Comparison of ENCODE assay signal across 8 mouse cellular contexts in the genomic region with DNA sequence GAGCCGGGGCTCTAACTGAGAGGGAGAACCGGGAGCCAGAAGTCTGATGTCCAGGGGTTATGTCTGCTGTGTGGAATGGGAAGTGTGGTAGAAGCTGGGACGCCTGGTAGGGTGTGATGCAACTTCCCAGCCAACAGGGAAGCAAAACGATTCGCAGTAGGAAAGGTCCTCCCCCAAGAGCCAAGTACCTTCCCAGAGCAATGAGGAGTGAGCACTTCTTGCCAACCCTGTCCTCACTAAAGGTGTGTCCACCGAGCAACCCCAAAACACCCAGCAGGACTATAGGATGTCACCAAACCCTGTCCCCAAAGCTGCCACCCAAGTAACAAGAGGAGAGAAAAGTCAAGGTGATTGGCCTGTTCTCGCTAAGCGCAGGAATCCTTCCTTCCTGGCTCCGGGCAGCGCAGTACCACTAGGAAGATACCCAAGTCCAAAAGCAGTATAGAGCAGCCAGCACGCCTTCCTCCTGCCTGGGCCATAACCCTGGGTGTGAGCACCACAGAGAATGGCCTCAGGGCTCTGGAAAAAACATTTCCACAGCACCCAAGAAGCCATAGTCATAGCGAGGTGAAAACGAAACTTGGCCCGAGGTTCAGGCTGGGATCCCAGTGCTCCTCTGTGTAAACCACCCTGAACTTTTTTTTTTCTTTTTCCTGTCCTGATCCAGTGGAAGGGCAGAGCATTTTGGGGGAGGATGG. TPM values are rescaled to one million over a fixed set of nuclear protein-coding genes. Genes with fewer than 3 reads are reported as not detected.
A peak's percentile ranks its signal among the peaks of the same experiment; 100 is the strongest.
DNase-seq lines count a peak whose midpoint lies in the region; ATAC-seq and TF ChIP-seq lines count a peak whose summit lies in the region.

No protein-coding gene starts in this region.

- H3K4me2 ChIP-seq in forebrain, embryonic 12.5 days, result no peak overlapping the region
- no peak overlapping the region for H3K4me2 ChIP-seq in forebrain, embryonic 11.5 days (ENCODE audit: low read depth, low read length, severe bottlenecking)
- 0 out of 2 replicates have a peak overlapping the region, but pooled peaks have one; percentile 3 for H3K4me2 ChIP-seq in intestine, embryonic 16.5 days (ENCODE audit: low read depth, low read length)
- H3K4me2 ChIP-seq in lung, postnatal 0 days (replicated peaks; ENCODE audit: low read depth, low read length), result peak overlapping the region; percentile 88

- WGBS in forebrain, embryonic 12.5 days, result 84% methylated on average over 14 of the region's 14 CpGs
- 85% methylated on average over 14 of the region's 14 CpGs for WGBS in forebrain, embryonic 11.5 days
- WGBS in embryonic facial prominence, embryonic 10.5 days, result 82% methylated on average over 14 of the region's 14 CpGs
- 71% methylated on average over 14 of the region's 14 CpGs for WGBS in intestine, embryonic 16.5 days
- WGBS in lung, postnatal 0 days, result 54% methylated on average over 14 of the region's 14 CpGs

- no peak for TF ChIP-seq CTCF in lung, postnatal 0 days (IDR thresholded peaks at IDR 0.05)

- peaks cover 10% of the 10 kb centered on the region for H3K36me3 ChIP-seq in forebrain, embryonic 12.5 days (replicated peaks)
- no peaks in the 10 kb centered on the region for H3K36me3 ChIP-seq in forebrain, embryonic 11.5 days (ENCODE audit: control insufficient read depth, insufficient read depth, low read length)
- peaks cover 19% of the 10 kb centered on the region for H3K36me3 ChIP-seq in embryonic facial prominence, embryonic 10.5 days (replicated peaks)
- peaks cover 4% of the 10 kb centered on the region; the same call in 1 of the 2 replicates for H3K36me3 ChIP-seq in intestine, embryonic 16.5 days (ENCODE audit: control insufficient read depth, insufficient read depth, low read length)
- no peaks in the 10 kb centered on the region for H3K36me3 ChIP-seq in lung, postnatal 0 days (ENCODE audit: insufficient read depth, low read length)

- no peak for DNase-seq in forebrain, embryonic 11.5 days (ENCODE audit: low spot score)
- DNase-seq in embryonic facial prominence, embryonic 10.5 days (ENCODE audit: low spot score), result no peak
- DNase-seq in lung, postnatal 0 days (ENCODE audit: low spot score), result peak; percentile 83
- DNase-seq in embryo, embryonic 10 days (ENCODE audit: low spot score), result no peak
- no peak for DNase-seq in T-cell, adult 2 months (ENCODE audit: low spot score)
- no peak for DNase-seq in spleen, adult 18-20 months

- H3K4me3 ChIP-seq in forebrain, embryonic 12.5 days (replicated peaks), result no peak overlapping the region
- H3K4me3 ChIP-seq in forebrain, embryonic 11.5 days (ENCODE audit: low read depth, low read length), result no peak overlapping the region
- H3K4me3 ChIP-seq in embryonic facial prominence, embryonic 10.5 days, result peak overlapping the region; percentile 91
- 0 out of 2 replicates have a peak overlapping the region, but pooled peaks have one; percentile 0 for H3K4me3 ChIP-seq in intestine, embryonic 16.5 days (ENCODE audit: low read length)
- H3K4me3 ChIP-seq in lung, postnatal 0 days (ENCODE audit: low read depth, low read length), result 0 out of 2 replicates have a peak overlapping the region, but pooled peaks have one; percentile 63

- H3K27ac ChIP-seq in forebrain, embryonic 12.5 days, result no peak overlapping the region
- no peak overlapping the region for H3K27ac ChIP-seq in forebrain, embryonic 11.5 days (ENCODE audit: low read depth, low read length)
- no peak overlapping the region for H3K27ac ChIP-seq in embryonic facial prominence, embryonic 10.5 days (replicated peaks)
- H3K27ac ChIP-seq in intestine, embryonic 16.5 days (ENCODE audit: low read length), result no peak overlapping the region
- H3K27ac ChIP-seq in lung, postnatal 0 days (ENCODE audit: low read length), result peak overlapping the region; percentile 70

- H3K27me3 ChIP-seq in forebrain, embryonic 12.5 days, result no peaks in the 10 kb centered on the region
- no peaks in the 10 kb centered on the region for H3K27me3 ChIP-seq in forebrain, embryonic 11.5 days (ENCODE audit: control insufficient read depth, insufficient read depth, low read length)
- no peaks in the 10 kb centered on the region for H3K27me3 ChIP-seq in embryonic facial prominence, embryonic 10.5 days (replicated peaks; ENCODE audit: low read depth, poor library complexity, severe bottlenecking)
- no peaks in the 10 kb centered on the region for H3K27me3 ChIP-seq in intestine, embryonic 16.5 days (replicated peaks; ENCODE audit: control insufficient read depth, insufficient read depth, low read length)
- no peaks in the 10 kb centered on the region for H3K27me3 ChIP-seq in lung, postnatal 0 days (replicated peaks; ENCODE audit: insufficient read depth, low read length)

- H3K9me3 ChIP-seq in forebrain, embryonic 12.5 days, result no peaks in the 10 kb centered on the region
- no peaks in the 10 kb centered on the region for H3K9me3 ChIP-seq in forebrain, embryonic 11.5 days (ENCODE audit: control insufficient read depth, low read length)
- no peaks in the 10 kb centered on the region for H3K9me3 ChIP-seq in embryonic facial prominence, embryonic 10.5 days
- H3K9me3 ChIP-seq in intestine, embryonic 16.5 days (ENCODE audit: control insufficient read depth, low read length), result no peaks in the 10 kb centered on the region
- H3K9me3 ChIP-seq in lung, postnatal 0 days (ENCODE audit: low read length), result no peaks in the 10 kb centered on the region

- no peak for ATAC-seq in forebrain, embryonic 12.5 days (ENCODE audit: low FRiP score)
- no peak for ATAC-seq in forebrain, embryonic 11.5 days (replicated peaks; ENCODE audit: low FRiP score)
- ATAC-seq in intestine, embryonic 16.5 days, result no peak
- ATAC-seq in lung, postnatal 0 days, result peak; percentile 53

- H3K4me1 ChIP-seq in forebrain, embryonic 12.5 days, result peaks cover 28% of the 10 kb centered on the region
- no peaks in the 10 kb centered on the region; the same call in 1 of the 2 replicates for H3K4me1 ChIP-seq in forebrain, embryonic 11.5 days (replicated peaks; ENCODE audit: control insufficient read depth, insufficient read depth, low read length)
- peaks cover 38% of the 10 kb centered on the region for H3K4me1 ChIP-seq in embryonic facial prominence, embryonic 10.5 days
- peaks cover 22% of the 10 kb centered on the region for H3K4me1 ChIP-seq in intestine, embryonic 16.5 days (ENCODE audit: control insufficient read depth, insufficient read depth, low read length)
- peaks cover 6% of the 10 kb centered on the region; the same call in 1 of the 2 replicates for H3K4me1 ChIP-seq in lung, postnatal 0 days (ENCODE audit: insufficient read depth, low read depth, low read length)

- no peak for TF ChIP-seq EP300 in lung, postnatal 0 days (IDR thresholded peaks at IDR 0.05)

- H3K9ac ChIP-seq in forebrain, embryonic 12.5 days, result peak overlapping the region; percentile 33; the same call in 1 of the 2 replicates
- H3K9ac ChIP-seq in forebrain, embryonic 11.5 days (ENCODE audit: low read length), result no peak overlapping the region
- peak overlapping the region; percentile 3; the same call in 1 of the 2 replicates for H3K9ac ChIP-seq in intestine, embryonic 16.5 days (ENCODE audit: low read depth, low read length)
- H3K9ac ChIP-seq in lung, postnatal 0 days (replicated peaks; ENCODE audit: low read depth), result no peak overlapping the region

RNA-seq across cellular contexts. Expression of gene Zdhhc18, which starts 18.7 kb away (rescaled TPM):
- 2.8 and 4.6 TPM in 2 replicates for polyA plus RNA-seq in forebrain, embryonic 12.5 days (2016; fragmentation: Nextera tagmentation; extraction: Ambion mirVana)
- 4.8 and 6.3 TPM in 2 replicates for polyA plus RNA-seq in forebrain, embryonic 11.5 days (2014; fragmentation: Nextera tagmentation; extraction: Ambion mirVana)
- polyA plus RNA-seq in embryonic facial prominence, embryonic 10.5 days (2016; fragmentation: Nextera tagmentation; extraction: Ambion mirVana), result 2.3 and 3.0 TPM in 2 replicates
- 1.3 and 1.6 TPM in 2 replicates for polyA plus RNA-seq in intestine, embryonic 16.5 days (2015; fragmentation: Nextera tagmentation; extraction: Ambion mirVana)
- 5.8 and 9.4 TPM in 2 replicates for polyA plus RNA-seq in lung, postnatal 0 days (2015; fragmentation: Nextera tagmentation; extraction: Ambion mirVana)

RNA-seq across cellular contexts. Expression of gene Sfn, which starts 29.3 kb away (rescaled TPM):
- polyA plus RNA-seq in forebrain, embryonic 12.5 days (2016; fragmentation: Nextera tagmentation; extraction: Ambion mirVana), result 3.9 and 6.8 TPM in 2 replicates
- polyA plus RNA-seq in forebrain, embryonic 11.5 days (2014; fragmentation: Nextera tagmentation; extraction: Ambion mirVana), result 11.6 and 15.7 TPM in 2 replicates
- 27.6 and 35.7 TPM in 2 replicates for polyA plus RNA-seq in embryonic facial prominence, embryonic 10.5 days (2016; fragmentation: Nextera tagmentation; extraction: Ambion mirVana)
- 50.1 and 59.9 TPM in 2 replicates for polyA plus RNA-seq in intestine, embryonic 16.5 days (2015; fragmentation: Nextera tagmentation; extraction: Ambion mirVana)
- 23.7 and 32.4 TPM in 2 replicates for polyA plus RNA-seq in lung, postnatal 0 days (2015; fragmentation: Nextera tagmentation; extraction: Ambion mirVana)

RNA-seq across cellular contexts. Expression of gene Pigv, which starts 41.2 kb away (rescaled TPM):
- polyA plus RNA-seq in forebrain, embryonic 12.5 days (2016; fragmentation: Nextera tagmentation; extraction: Ambion mirVana), result 17.3 and 18.0 TPM in 2 replicates
- 17.2 and 17.8 TPM in 2 replicates for polyA plus RNA-seq in forebrain, embryonic 11.5 days (2014; fragmentation: Nextera tagmentation; extraction: Ambion mirVana)
- 14.8 TPM in 2 replicates for polyA plus RNA-seq in embryonic facial prominence, embryonic 10.5 days (2016; fragmentation: Nextera tagmentation; extraction: Ambion mirVana)
- 16.6 and 18.5 TPM in 2 replicates for polyA plus RNA-seq in intestine, embryonic 16.5 days (2015; fragmentation: Nextera tagmentation; extraction: Ambion mirVana)
- 17.3 and 17.8 TPM in 2 replicates for polyA plus RNA-seq in lung, postnatal 0 days (2015; fragmentation: Nextera tagmentation; extraction: Ambion mirVana)

RNA-seq across cellular contexts. Expression of gene Gpn2, which starts 47.1 kb away (rescaled TPM):
- polyA plus RNA-seq in forebrain, embryonic 12.5 days (2016; fragmentation: Nextera tagmentation; extraction: Ambion mirVana), result 26.0 and 26.6 TPM in 2 replicates
- 28.6 and 31.8 TPM in 2 replicates for polyA plus RNA-seq in forebrain, embryonic 11.5 days (2014; fragmentation: Nextera tagmentation; extraction: Ambion mirVana)
- 29.4 and 30.9 TPM in 2 replicates for polyA plus RNA-seq in embryonic facial prominence, embryonic 10.5 days (2016; fragmentation: Nextera tagmentation; extraction: Ambion mirVana)
- 17.1 and 17.3 TPM in 2 replicates for polyA plus RNA-seq in intestine, embryonic 16.5 days (2015; fragmentation: Nextera tagmentation; extraction: Ambion mirVana)
- polyA plus RNA-seq in lung, postnatal 0 days (2015; fragmentation: Nextera tagmentation; extraction: Ambion mirVana), result 15.8 and 17.6 TPM in 2 replicates

RNA-seq across cellular contexts. Expression of gene Gpatch3, which starts 56.7 kb away (rescaled TPM):
- polyA plus RNA-seq in forebrain, embryonic 12.5 days (2016; fragmentation: Nextera tagmentation; extraction: Ambion mirVana), result 8.7 and 9.8 TPM in 2 replicates
- polyA plus RNA-seq in forebrain, embryonic 11.5 days (2014; fragmentation: Nextera tagmentation; extraction: Ambion mirVana), result 9.2 and 9.3 TPM in 2 replicates
- 10.7 and 12.2 TPM in 2 replicates for polyA plus RNA-seq in embryonic facial prominence, embryonic 10.5 days (2016; fragmentation: Nextera tagmentation; extraction: Ambion mirVana)
- 5.5 and 7.5 TPM in 2 replicates for polyA plus RNA-seq in intestine, embryonic 16.5 days (2015; fragmentation: Nextera tagmentation; extraction: Ambion mirVana)
- 6.7 and 7.1 TPM in 2 replicates for polyA plus RNA-seq in lung, postnatal 0 days (2015; fragmentation: Nextera tagmentation; extraction: Ambion mirVana)

Comparison
In these comparisons a context has a peak if more than half of its experiments do, and no peak if none do; other contexts are left out.
1. H3K9ac ChIP-seq: peak in forebrain, embryonic 12.5 days (single experiment) and intestine, embryonic 16.5 days (single experiment); none in forebrain, embryonic 11.5 days (single experiment) and lung, postnatal 0 days (single experiment).
2. H3K4me2 ChIP-seq: peak in intestine, embryonic 16.5 days (single experiment) and lung, postnatal 0 days (single experiment); none in forebrain, embryonic 12.5 days (single experiment) and forebrain, embryonic 11.5 days (single experiment).
3. H3K4me3 ChIP-seq: peak in embryonic facial prominence, embryonic 10.5 days (single experiment), intestine, embryonic 16.5 days (single experiment) and lung, postnatal 0 days (single experiment); none in forebrain, embryonic 12.5 days (single experiment) and forebrain, embryonic 11.5 days (single experiment).